Comparison of ENCODE assay signal across 9 mouse cellular contexts in the genomic region with DNA sequence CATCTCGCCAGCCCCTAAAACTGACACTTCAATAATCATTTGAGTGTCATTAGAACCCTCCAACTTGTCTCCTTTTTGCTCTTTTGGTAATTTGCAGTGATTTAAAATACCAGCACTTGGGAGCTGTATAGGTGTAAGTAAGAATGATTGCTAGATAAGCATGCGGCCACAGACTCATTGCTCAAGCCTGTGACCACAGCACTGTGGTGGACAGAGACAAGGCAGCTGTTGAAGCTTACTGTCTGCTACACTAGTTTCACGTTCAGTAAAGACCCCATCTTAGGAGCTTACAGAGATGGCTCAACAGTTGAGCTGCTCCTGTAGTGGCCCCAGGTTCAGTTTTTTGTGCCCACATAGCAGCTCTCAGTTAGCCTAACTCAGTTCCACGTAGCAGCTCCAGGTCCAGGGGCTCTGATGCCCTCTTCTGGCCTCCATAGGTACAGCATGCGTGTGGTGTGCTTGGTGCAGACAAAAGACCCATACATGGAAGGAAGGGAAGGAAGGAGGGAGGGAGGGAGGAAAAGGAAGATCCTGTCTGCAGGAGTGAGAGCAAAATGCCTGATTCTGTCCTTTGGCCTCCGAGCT. TPM values are rescaled to one million over a fixed set of nuclear protein-coding genes. Genes with fewer than 3 reads are reported as not detected.
DNase-seq lines count a peak whose midpoint lies in the region; ATAC-seq and TF ChIP-seq lines count a peak whose summit lies in the region.
"Had no signal": no experiment of that assay in that cellular context is flagged by ENCODE, and none has a peak within 500 bp of the region (broad histone marks: within the 10 kb centered on the region; RNA-seq: fewer than 3 reads in every experiment).

No protein-coding gene starts in this region.

- no peaks in the 10 kb centered on the region for H3K9me3 ChIP-seq in E14TG2a.4 (ENCODE audit: low read length)
- H3K9me3 ChIP-seq in neural tube, embryonic 15.5 days (replicated peaks) = no peaks in the 10 kb centered on the region
- H3K9me3 ChIP-seq: heart, embryonic 13.5 days had no signal

- H3K27me3 ChIP-seq in E14TG2a.4 (ENCODE audit: insufficient read depth, low read length) = no peaks in the 10 kb centered on the region
- no peaks in the 10 kb centered on the region for H3K27me3 ChIP-seq in neural tube, embryonic 15.5 days (replicated peaks)
- H3K27me3 ChIP-seq: heart, embryonic 13.5 days had no signal

- no peak overlapping the region for H3K4me3 ChIP-seq in E14TG2a.4 (replicated peaks; ENCODE audit: low read length)
- H3K4me3 ChIP-seq in neural tube, embryonic 15.5 days (replicated peaks) = no peak overlapping the region
- H3K4me3 ChIP-seq: heart, embryonic 13.5 days had no signal

- ATAC-seq in common myeloid progenitor, adult 5-6 weeks (replicated peaks; ENCODE audit: low read depth, poor library complexity, severe bottlenecking) = peak; percentile 96
- peak; percentile 82 for ATAC-seq in neural tube, embryonic 15.5 days (ENCODE audit: low FRiP score)

- peak; percentile 80 for TF ChIP-seq CTCF in E14TG2a.4 (conservative IDR thresholded peaks at IDR 0.05; ENCODE audit: low read length)

- peaks cover 7% of the 10 kb centered on the region; the same call in 1 of the 2 replicates for H3K4me1 ChIP-seq in E14TG2a.4 (replicated peaks; ENCODE audit: low read depth, low read length)
- no peaks in the 10 kb centered on the region for H3K4me1 ChIP-seq in neural tube, embryonic 15.5 days
- H3K4me1 ChIP-seq: heart, embryonic 13.5 days had no signal

- 58% methylated on average over 6 of the region's 6 CpGs for WGBS in neural tube, embryonic 15.5 days

- peak; percentile 68 for DNase-seq in adipocyte (ENCODE audit: low spot score)
- peak; percentile 61 for DNase-seq in gastrocnemius, postnatal 10 days
- DNase-seq in kidney, adult 9 months = peak; percentile 63
- DNase-seq in lung, adult 18-20 months = peak; percentile 29 to 42
- DNase-seq in urinary bladder, postnatal 4 days (ENCODE audit: low spot score in 2 of 2) = peak; percentile 48 to 66

- H3K36me3 ChIP-seq in E14TG2a.4 (ENCODE audit: insufficient read depth, low read length) = peaks cover 96% of the 10 kb centered on the region
- H3K36me3 ChIP-seq in neural tube, embryonic 15.5 days = peaks cover 87% of the 10 kb centered on the region

- no peak overlapping the region for H3K9ac ChIP-seq in neural tube, embryonic 15.5 days (replicated peaks)
- H3K9ac ChIP-seq: heart, embryonic 13.5 days had no signal

- H3K4me2 ChIP-seq in neural tube, embryonic 15.5 days = no peak overlapping the region
- H3K4me2 ChIP-seq: heart, embryonic 13.5 days had no signal

- H3K27ac ChIP-seq in neural tube, embryonic 15.5 days (replicated peaks) = 0 out of 2 replicates have a peak overlapping the region, but pooled peaks have one; percentile 28
- H3K27ac ChIP-seq: heart, embryonic 13.5 days had no signal

RNA-seq across cellular contexts. Expression of a gene that starts 24.0 kb away (rescaled TPM):
- total RNA-seq in common myeloid progenitor, adult 5-6 weeks (2017) = 1.1 and 2.8 TPM in 2 replicates
- 10 to 100 TPM; 37.7 to 68.3 TPM for total RNA-seq in gastrocnemius, postnatal 10 days (2021)
- 1,500 and 1,731 TPM in 2 replicates for polyA plus RNA-seq in neural tube, embryonic 15.5 days (2015; fragmentation: Nextera tagmentation; extraction: Ambion mirVana)

RNA-seq across cellular contexts. Expression of a gene that starts 29.8 kb away (rescaled TPM):
- 6.2 and 12.7 TPM in 2 replicates for total RNA-seq in common myeloid progenitor, adult 5-6 weeks (2017)
- total RNA-seq in gastrocnemius, postnatal 10 days (2021) = 1 to 10 TPM; 3.8 to 5.4 TPM
- 9.6 and 10.8 TPM in 2 replicates for polyA plus RNA-seq in neural tube, embryonic 15.5 days (2015; fragmentation: Nextera tagmentation; extraction: Ambion mirVana)

Comparison
In these comparisons a context has a peak if more than half of its experiments do, and no peak if none do; other contexts are left out.
1. RNA of a gene that starts 24.0 kb away (total RNA-seq): 37.7 to 68.3 TPM in gastrocnemius, postnatal 10 days; 1.1 to 2.8 TPM in common myeloid progenitor, adult 5-6 weeks; every median in the first group is over 10 times any median in the second.
2. Peak in every context shown above with its lines, with median percentiles within 50 percentile points of each other: DNase-seq.